Mouse (Mus musculus) heart, adult 11 months (tissue): ENCODE measurements around the gene Sft2d2.

Source experiments
- DNase-seq: peaks from one replicate; pipeline ENCODE4 v3.0.0; 2022

Gene Sft2d2

GRCm38 (mm10) chr1:165132187-165132877, 61.9 kb downstream of the Sft2d2 start:
- DNase-seq = no peak

GRCm38 (mm10) chr1:165129573-165129972, 64.7 kb downstream of the Sft2d2 start:
- no peak for DNase-seq
